Mouse (Mus musculus) heart, embryonic 12.5 days (tissue): ENCODE results near the gene Wdtc1. TPM values are rescaled to one million over a fixed set of nuclear protein-coding genes. Genes with fewer than 3 reads are reported as not detected.
A peak's percentile ranks its signal among the peaks of the same experiment; 100 is the strongest.

ENCODE experiments used
- ATAC-seq: fragments of 200-750 bp; cut with Nextera tagmentation; 2 replicates; pipeline ENCODE4 v1.8.0; 2017; ENCODE audit warnings: moderate TSS enrichment, moderate library complexity; ENCODE audit not compliant: insufficient number of reproducible peaks, low FRiP score
- H3K27ac ChIP-seq: fragments of 300-500 bp; sonication (generic); 2 replicates; pipeline ENCODE4 v1.5.1; 2016; ENCODE audit warnings: mild to moderate bottlenecking, moderate library complexity; ENCODE audit not compliant: poor library complexity, severe bottlenecking
- H3K27me3 ChIP-seq: fragments of 300-500 bp; sonication (generic); replicated peaks from 2 replicates; pipeline ENCODE4 v1.6.1; 2016; ENCODE audit warnings: mild to moderate bottlenecking, moderate library complexity
- H3K36me3 ChIP-seq: fragments of 300-500 bp; sonication (generic); 2 replicates; pipeline ENCODE4 v1.6.1; 2016; ENCODE audit warnings: mild to moderate bottlenecking, moderate library complexity
- H3K4me1 ChIP-seq: fragments of 300-500 bp; sonication (generic); replicated peaks from 2 replicates; pipeline ENCODE4 v1.6.1; 2016; ENCODE audit warnings: mild to moderate bottlenecking
- H3K4me2 ChIP-seq: fragments of 300-500 bp; sonication (generic); 2 replicates; pipeline ENCODE4 v1.6.1; 2016; ENCODE audit warnings: mild to moderate bottlenecking, moderate library complexity
- H3K4me3 ChIP-seq: fragments of 300-500 bp; sonication (generic); 2 replicates; pipeline ENCODE4 v1.5.1; 2016; ENCODE audit warnings: mild to moderate bottlenecking
- H3K9ac ChIP-seq: fragments of 300-500 bp; sonication (generic); 2 replicates; pipeline ENCODE4 v1.6.1; 2016; ENCODE audit warnings: mild to moderate bottlenecking, moderate library complexity
- H3K9me3 ChIP-seq: fragments of 300-500 bp; sonication (generic); replicated peaks from 2 replicates; pipeline ENCODE4 v1.6.1; 2016; ENCODE audit warnings: mild to moderate bottlenecking, moderate library complexity
- WGBS: fragments of 180-500 bp; shearing (Covaris S2); methylation state at CpG from one replicate; pipeline ENCODE4 v1.1.7; 2016; 5-methylcytosine and 5-hydroxymethylcytosine counted together
- polyA plus RNA-seq: library from polyadenylated mRNA; unstranded; fragments of >200 nt; fragmentation: Nextera tagmentation; extraction: Ambion mirVana; gene quantifications from 2 replicates; pipeline ENCODE4 v1.2.1, GENCODE M21; 2016

The Wdtc1 gene
- polyA plus RNA-seq, 1 experiment from 2014 or later, result 16.1 TPM

DNA sequence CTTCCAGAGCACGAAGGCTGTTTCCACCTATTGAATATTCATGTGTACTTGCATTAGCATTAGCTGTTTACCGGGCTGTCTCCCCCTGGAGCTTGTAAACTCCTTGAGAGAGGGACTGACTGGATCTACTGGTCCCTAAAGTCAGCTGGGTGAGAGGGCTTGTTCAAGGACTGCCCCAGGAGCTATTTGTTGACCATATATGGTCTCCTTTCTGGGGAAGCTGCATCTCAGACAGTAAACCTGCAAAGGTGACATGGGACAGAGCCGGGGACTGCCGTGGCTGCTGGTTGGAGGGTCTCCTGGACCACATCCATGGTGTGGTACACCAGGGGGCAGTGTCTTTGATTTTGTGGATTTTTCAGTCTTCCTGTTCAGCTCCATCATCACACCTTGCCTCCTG lies 70.6 kb downstream of the Wdtc1 start:
- H3K27me3 ChIP-seq, result no peaks in the 10 kb centered on the region
- H3K4me1 ChIP-seq, result peaks cover 43% of the 10 kb centered on the region
- WGBS, result 18% methylated on average over 4 of the region's 4 CpGs
- H3K4me3 ChIP-seq, result no peak overlapping the region
- H3K27ac ChIP-seq, result peak overlapping the region; percentile 77
- ATAC-seq, result no peak
- H3K36me3 ChIP-seq, result no peaks in the 10 kb centered on the region
- H3K9ac ChIP-seq, result no peak overlapping the region
- H3K9me3 ChIP-seq, result no peaks in the 10 kb centered on the region
- H3K4me2 ChIP-seq, result peak overlapping the region; percentile 32; the same call in 1 of the 2 replicates

DNA sequence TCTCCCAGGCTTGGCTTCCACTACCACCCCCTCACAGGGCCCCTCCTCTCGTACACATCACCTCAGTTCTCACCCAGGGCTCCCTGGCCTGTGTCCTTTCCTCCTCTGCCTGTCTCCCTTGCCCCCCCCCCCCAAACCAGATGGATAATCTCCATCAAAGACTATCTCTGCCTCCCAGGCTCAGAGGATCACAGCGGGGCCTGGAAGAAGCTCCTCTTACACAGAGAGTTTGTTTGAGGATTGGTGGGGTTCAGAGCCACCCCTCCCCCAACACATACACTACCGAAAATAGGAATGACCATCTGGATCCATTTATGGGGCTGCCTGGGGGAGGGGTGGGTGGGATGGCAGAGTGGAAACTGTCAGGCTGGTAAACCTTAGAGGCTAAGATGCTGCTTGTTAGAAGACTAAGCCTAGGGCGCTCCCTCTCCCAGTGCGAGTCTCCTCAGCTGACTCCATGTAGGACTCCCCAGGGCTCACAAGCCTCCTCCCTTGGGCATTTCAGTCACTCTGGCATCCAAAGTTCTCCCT lies 71.3 kb downstream of the Wdtc1 start:
- Histone ChIP-seq H3K27me3 (no peaks in the 10 kb centered on the region), H3K4me3 (no peak overlapping the region), H3K9me3 (no peaks in the 10 kb centered on the region), H3K9ac (peak overlapping the region; percentile 33; the same call in 1 of the 2 replicates), H3K27ac (peak overlapping the region; percentile 77), H3K4me1 (peaks cover 43% of the 10 kb centered on the region), H3K36me3 (no peaks in the 10 kb centered on the region), H3K4me2 (peak overlapping the region; percentile 32)
- ATAC-seq, result no peak
- 16% methylated on average over 5 of the region's 5 CpGs for WGBS

DNA sequence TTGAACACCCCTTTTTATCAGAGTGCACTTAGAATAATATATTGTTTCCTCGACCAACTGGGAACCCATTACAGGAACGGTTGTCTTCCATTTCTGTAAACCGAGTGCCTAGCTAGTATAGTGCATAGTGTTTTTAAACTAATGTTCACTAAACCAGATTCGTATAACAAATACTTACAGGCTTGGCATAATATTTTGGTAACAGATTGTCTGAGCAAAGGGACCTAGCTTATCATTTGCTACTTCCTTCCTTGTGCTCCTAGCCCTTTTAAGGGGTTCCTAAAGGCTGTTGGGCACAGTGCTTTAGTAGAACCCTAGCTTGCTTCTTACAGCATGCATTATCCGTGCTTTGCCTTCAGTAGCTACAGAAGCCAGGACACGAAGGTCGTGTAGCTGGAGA lies 71.8 kb downstream of the Wdtc1 start:
- no peaks in the 10 kb centered on the region for H3K27me3 ChIP-seq
- H3K27ac ChIP-seq, result peak overlapping the region; percentile 77
- peaks cover 46% of the 10 kb centered on the region for H3K4me1 ChIP-seq
- no peaks in the 10 kb centered on the region for H3K36me3 ChIP-seq
- 0 out of 2 replicates have a peak overlapping the region, but pooled peaks have one; percentile 33 for H3K9ac ChIP-seq
- peak overlapping the region; percentile 32 for H3K4me2 ChIP-seq
- 16% methylated on average over 7 of the region's 7 CpGs for WGBS
- no peak overlapping the region for H3K4me3 ChIP-seq
- no peaks in the 10 kb centered on the region for H3K9me3 ChIP-seq
- no peak for ATAC-seq

DNA sequence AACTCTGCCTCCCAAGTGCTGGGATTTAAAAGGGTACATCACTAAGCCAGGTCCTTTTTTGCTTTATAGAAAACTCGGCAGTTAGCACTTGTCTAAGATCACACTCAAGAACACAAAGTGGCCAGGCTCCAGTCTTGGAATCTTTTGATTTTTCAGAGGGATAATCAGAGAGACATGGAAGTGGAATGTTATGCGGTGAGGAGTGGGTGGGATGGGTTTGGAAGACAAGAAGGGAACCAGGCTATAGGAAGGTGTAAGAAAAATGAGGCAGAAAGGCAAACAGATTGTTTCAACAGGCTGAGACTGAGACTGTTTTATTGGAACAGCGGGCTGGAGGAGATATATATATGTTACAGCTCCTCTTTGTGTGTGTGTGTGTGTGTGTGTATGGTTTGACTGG lies 74.8 kb downstream of the Wdtc1 start:
- peak overlapping the region; percentile 86; the same call in 1 of the 2 replicates for H3K27ac ChIP-seq
- ATAC-seq, result no peak
- no peaks in the 10 kb centered on the region for H3K27me3 ChIP-seq
- H3K9ac ChIP-seq, result no peak overlapping the region
- H3K9me3 ChIP-seq, result no peaks in the 10 kb centered on the region
- H3K4me2 ChIP-seq, result peak overlapping the region; percentile 87
- H3K4me3 ChIP-seq, result 0 out of 2 replicates have a peak overlapping the region, but pooled peaks have one; percentile 77
- H3K4me1 ChIP-seq, result peaks cover 48% of the 10 kb centered on the region
- 81% methylated on average over 3 of the region's 3 CpGs for WGBS
- peaks cover 18% of the 10 kb centered on the region for H3K36me3 ChIP-seq

DNA sequence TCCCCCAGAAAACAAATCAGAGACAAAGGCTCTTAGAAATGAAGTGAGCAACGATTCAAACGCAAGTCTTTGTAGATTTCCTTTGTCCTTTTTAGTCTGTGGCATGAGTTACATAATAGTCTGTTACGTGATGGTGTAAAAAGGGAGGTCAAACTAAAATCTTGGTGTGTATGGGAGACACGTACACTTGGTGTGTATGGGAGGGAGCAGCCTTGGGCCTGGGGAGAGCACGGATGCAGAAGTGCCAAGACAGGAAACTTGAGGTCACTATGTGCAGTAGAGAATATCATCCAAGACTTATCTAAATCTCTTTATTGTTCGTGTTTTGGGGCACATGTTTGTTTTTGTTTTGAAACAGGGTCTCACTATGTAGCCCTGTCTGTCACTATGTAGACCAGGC lies 75.2 kb downstream of the Wdtc1 start:
- H3K9me3 ChIP-seq, result no peaks in the 10 kb centered on the region
- peak overlapping the region; percentile 86 for H3K27ac ChIP-seq
- peaks cover 22% of the 10 kb centered on the region for H3K36me3 ChIP-seq
- WGBS, result 26% methylated on average over 6 of the region's 6 CpGs
- H3K4me1 ChIP-seq, result peaks cover 45% of the 10 kb centered on the region
- peak overlapping the region; percentile 77 for H3K4me3 ChIP-seq
- peak overlapping the region; percentile 88 for H3K9ac ChIP-seq
- ATAC-seq, result no peak
- no peaks in the 10 kb centered on the region for H3K27me3 ChIP-seq
- H3K4me2 ChIP-seq, result peak overlapping the region; percentile 87

DNA sequence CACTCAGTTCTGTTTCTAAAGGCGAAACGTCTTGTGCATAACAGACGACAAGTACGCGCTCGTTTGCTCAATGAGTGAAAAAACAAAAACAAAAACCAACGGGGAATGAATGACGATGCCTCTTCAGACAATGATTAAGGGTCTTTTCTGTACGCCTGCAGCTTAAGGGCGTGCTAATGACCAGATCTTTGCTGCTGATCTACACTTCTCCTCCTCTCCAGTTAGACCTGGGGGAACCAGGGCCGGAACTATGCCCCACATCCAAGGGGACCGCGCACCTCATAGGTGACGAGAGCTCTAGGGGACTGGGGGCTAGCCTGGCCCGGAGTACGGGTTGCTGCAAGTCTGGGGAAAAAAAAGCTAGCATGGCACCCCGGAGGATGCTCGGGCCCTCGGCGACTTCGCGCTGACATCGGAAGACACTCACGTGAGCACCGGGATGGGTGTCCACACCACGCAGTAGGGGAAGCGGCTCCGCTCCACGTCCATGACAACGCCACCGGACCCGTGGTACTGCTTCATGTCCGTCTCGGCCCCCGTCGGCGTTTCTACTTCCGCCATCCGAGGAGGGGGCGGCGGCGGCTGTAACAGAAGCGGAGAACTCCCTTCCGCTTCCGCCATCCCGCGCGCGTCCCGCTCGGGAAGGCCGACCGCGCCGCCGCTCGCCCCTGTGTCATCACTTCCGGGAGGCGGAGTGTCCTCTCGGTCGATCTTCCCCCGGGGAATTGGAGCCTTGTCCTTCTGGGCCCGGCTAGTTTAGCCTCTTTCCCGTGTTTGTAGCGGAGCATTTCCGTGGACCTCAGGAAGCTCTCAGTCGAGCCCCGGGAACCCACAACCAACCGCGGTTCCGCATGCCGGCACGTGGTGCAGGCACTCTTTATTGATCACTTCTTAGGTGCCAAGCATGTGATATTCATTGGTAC lies 75.9 kb downstream of the Wdtc1 start, which contains the start of gene Tmem222:
TSS of gene Tmem222 (minus strand) at position 689 of the 923 bp plus-strand sequence.
- Histone ChIP-seq H3K4me2 (peak within 1 kb of the TSS; percentile 87), H3K4me3 (peak within 1 kb of the TSS; percentile 77), H3K27ac (peak within 1 kb of the TSS; percentile 86), H3K27me3 (no peaks in the 10 kb centered on the region), H3K9me3 (no peaks in the 10 kb centered on the region), H3K9ac (peak within 1 kb of the TSS; percentile 88), H3K36me3 (peaks cover 23% of the 10 kb centered on the region), H3K4me1 (peaks cover 38% of the 10 kb centered on the region)
- peak; percentile 91 for ATAC-seq
- under 1% methylated on average over 73 of the region's 73 CpGs for WGBS

DNA sequence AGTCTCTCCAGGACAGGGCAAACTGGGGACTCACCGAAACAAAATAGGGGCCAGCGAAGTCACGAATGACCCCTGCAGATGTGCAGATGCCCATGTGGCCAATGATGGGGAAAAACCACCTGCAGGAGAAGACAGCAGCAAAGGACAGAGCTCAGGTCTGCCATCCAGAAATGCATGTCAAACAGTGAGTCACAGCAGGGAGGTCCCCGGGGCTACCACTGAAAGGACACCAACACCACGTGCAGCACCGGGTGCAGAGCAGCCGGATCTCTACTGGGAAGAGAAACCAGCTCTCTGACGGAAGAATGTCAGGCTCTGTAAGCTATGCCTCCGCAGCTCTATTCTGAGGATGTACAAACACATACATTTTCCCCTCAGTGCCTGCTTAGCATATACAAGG lies 82.4 kb downstream of the Wdtc1 start:
- Histone ChIP-seq H3K27ac (no peak overlapping the region), H3K9ac (no peak overlapping the region), H3K9me3 (no peaks in the 10 kb centered on the region), H3K4me3 (no peak overlapping the region), H3K4me2 (no peak overlapping the region), H3K4me1 (peaks cover 4% of the 10 kb centered on the region), H3K36me3 (peaks cover 61% of the 10 kb centered on the region), H3K27me3 (no peaks in the 10 kb centered on the region)
- 91% methylated on average over 9 of the region's 9 CpGs for WGBS
- no peak for ATAC-seq

DNA sequence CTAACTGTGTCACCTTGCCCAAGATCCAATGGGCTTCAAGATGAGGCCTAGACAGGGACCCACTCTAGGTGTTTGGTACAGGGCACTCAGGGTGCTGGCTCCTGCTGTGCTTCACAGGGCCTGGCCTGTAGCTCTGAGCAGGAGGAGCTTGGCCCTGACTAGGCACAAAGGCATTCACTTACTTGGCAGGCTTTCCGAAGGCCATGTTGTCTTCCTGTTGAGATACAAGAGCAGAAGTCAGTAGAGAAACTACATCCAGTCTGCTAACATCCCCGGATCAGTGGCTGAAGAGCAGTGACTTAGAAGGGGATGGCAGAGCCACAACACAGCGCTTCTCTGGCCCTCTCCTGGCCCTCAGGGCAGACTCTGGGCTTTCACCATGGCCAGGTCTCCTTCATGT lies 83.7 kb downstream of the Wdtc1 start:
- Histone ChIP-seq H3K9me3 (0 out of 2 replicates have a peak, but pooled peaks cover under 1% of the 10 kb centered on the region), H3K36me3 (peaks cover 66% of the 10 kb centered on the region), H3K9ac (no peak overlapping the region), H3K4me2 (no peak overlapping the region), H3K4me3 (no peak overlapping the region), H3K4me1 (no peaks in the 10 kb centered on the region), H3K27ac (no peak overlapping the region), H3K27me3 (no peaks in the 10 kb centered on the region)
- ATAC-seq, result no peak
- 76% methylated on average over 3 of the region's 3 CpGs for WGBS

DNA sequence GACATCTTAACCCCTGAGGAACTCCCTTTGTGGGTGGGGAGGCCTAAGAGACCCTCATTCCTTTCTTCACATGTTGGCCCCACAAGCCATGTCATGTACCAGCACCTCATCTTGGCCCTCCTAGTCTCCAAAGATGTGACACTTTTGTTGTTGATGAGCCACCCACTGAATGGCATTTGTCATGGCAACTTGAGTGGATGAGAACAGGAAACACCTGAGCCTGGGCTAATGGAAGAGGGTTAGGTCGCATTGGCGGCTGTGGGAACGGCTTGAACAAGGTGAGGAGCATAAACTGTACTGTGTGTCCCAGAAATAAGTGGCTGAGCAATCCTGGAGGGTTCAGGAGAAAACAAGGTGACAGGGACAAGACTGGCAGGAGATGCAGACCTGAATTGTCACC lies 84.3 kb downstream of the Wdtc1 start:
- Histone ChIP-seq H3K36me3 (peaks cover 68% of the 10 kb centered on the region), H3K9me3 (peaks cover 5% of the 10 kb centered on the region; the same call in 1 of the 2 replicates), H3K4me1 (no peaks in the 10 kb centered on the region), H3K27ac (no peak overlapping the region), H3K9ac (no peak overlapping the region), H3K4me3 (no peak overlapping the region), H3K27me3 (no peaks in the 10 kb centered on the region), H3K4me2 (no peak overlapping the region)
- 86% methylated on average over 3 of the region's 3 CpGs for WGBS
- no peak for ATAC-seq

DNA sequence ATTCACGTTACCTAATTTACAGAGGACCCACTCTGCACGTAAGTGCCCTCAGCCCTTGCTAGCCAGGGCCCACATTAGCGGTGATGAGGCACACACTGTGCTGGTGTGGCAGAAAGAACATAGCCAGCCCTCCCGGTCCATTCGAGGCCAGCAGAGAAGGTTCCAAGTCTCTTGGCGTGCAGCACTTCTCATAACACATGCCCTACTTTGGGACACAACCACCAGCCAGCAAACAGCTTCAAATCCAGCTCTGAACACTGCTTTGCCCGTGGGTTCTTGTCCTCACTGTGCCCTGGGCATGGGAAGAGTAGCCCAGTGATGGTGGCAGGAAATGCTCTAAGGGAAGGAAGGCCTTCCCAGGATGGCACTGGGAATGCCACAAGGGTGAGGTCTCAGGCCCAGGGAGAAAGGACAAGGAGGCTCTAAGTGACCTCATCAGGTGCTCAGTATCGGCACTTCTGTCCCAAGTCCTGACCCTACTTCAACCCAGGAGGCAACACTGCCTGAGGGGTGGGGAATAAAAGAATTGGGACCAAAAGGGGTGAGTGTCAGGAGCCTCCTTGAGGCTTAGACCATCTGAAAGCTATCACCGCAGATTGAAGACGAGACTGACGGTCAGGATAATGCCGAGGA lies 86.9 kb downstream of the Wdtc1 start:
- 93% methylated on average over 12 of the region's 12 CpGs for WGBS
- Histone ChIP-seq H3K27ac (no peak overlapping the region), H3K36me3 (peaks cover 60% of the 10 kb centered on the region), H3K9ac (no peak overlapping the region), H3K27me3 (no peaks in the 10 kb centered on the region; the same call in 1 of the 2 replicates), H3K4me1 (no peaks in the 10 kb centered on the region), H3K4me3 (no peak overlapping the region), H3K4me2 (no peak overlapping the region), H3K9me3 (peaks cover 8% of the 10 kb centered on the region; the same call in 1 of the 2 replicates)
- ATAC-seq, result no peak

DNA sequence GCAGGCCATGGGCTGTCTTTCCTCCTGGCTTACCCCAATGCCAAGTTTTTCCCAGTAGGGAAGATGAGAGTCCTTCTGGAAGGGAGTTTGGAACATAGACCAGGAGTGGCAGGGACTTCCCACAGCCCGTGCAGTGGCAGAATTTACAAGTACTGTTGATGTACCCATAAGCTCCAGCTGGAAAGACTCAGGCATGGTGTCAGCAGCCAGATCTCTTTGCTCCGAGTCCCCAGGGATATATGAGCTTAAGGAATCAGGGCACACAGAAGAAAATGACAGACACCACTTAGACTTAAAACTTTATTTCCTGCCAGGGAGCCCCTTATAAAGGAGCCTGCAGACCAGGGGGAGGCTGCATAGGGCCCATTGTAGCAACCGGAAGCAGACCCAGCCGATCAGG lies 87.5 kb downstream of the Wdtc1 start:
- no peak overlapping the region for H3K9ac ChIP-seq
- no peak overlapping the region for H3K4me3 ChIP-seq
- ATAC-seq, result no peak
- H3K9me3 ChIP-seq, result peaks cover 8% of the 10 kb centered on the region; the same call in 1 of the 2 replicates
- H3K4me2 ChIP-seq, result no peak overlapping the region
- H3K27ac ChIP-seq, result no peak overlapping the region
- no peaks in the 10 kb centered on the region; the same call in 1 of the 2 replicates for H3K27me3 ChIP-seq
- H3K36me3 ChIP-seq, result peaks cover 60% of the 10 kb centered on the region
- no peaks in the 10 kb centered on the region for H3K4me1 ChIP-seq
- 88% methylated on average over 4 of the region's 4 CpGs for WGBS
